Mouse (Mus musculus) thymus, adult 2 months (tissue): Measurements from ENCODE around the gene Tacc2.

Experiments used
- CTCF ChIP-seq: fragments of 200-500 bp; IDR thresholded peaks from 2 replicates; pipeline ENCODE4 v1.5.1; 2012; ENCODE audit warnings: mild to moderate bottlenecking, control low read depth, low read length, moderate library complexity, borderline replicate concordance; ENCODE audit not compliant: control insufficient read depth, poor library complexity, insufficient read depth; ENCODE audit errors: extremely low read depth
- POLR2A ChIP-seq: fragments of 200-500 bp; IDR thresholded peaks from 2 replicates; pipeline ENCODE4 v1.6.1; 2012; ENCODE audit warnings: mild to moderate bottlenecking, low read length, control low read depth, moderate library complexity; ENCODE audit not compliant: control insufficient read depth, poor library complexity, insufficient read depth; ENCODE audit errors: extremely low read depth

- TF ChIP-seq CTCF (no peak), POLR2A (no peak)
Measured at GRCm38 (mm10) chr7:130630956-130631355, 53.7 kb downstream of the Tacc2 start.
